Comparison of ENCODE assay signal across 8 mouse cellular contexts in the genomic region with DNA sequence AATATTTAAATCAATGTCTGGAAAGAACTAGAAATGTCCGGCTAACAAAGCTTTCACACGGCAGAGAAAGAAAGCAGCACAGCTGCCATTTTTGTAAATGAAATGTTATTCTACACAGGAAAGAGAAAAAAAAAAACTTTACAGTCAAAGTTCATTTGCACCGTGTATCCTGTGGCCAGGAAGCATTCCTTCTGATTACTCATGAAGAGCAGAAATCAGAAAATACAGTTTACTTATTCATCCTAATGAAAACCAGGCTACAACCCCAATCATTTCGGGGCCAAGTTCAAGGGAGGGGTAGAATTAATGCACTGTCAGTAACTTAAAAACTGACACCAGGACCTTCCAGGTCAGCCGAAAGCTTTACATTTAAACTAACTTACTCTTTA. TPM values are rescaled to one million over a fixed set of nuclear protein-coding genes. Genes with fewer than 3 reads are reported as not detected.
DNase-seq lines count a peak whose midpoint lies in the region; ATAC-seq and TF ChIP-seq lines count a peak whose summit lies in the region.

No protein-coding gene starts in this region.

- peaks cover 6% of the 10 kb centered on the region for H3K4me1 ChIP-seq in bone marrow, adult 2 months (ENCODE audit: control insufficient read depth, insufficient read depth, low read length)
- H3K4me1 ChIP-seq in hindbrain, postnatal 0 days (ENCODE audit: insufficient read depth, low read length), result peaks cover 7% of the 10 kb centered on the region; the same call in 1 of the 2 replicates
- H3K4me1 ChIP-seq in midbrain, embryonic 15.5 days, result peaks cover 25% of the 10 kb centered on the region

- H3K9me3 ChIP-seq in hindbrain, postnatal 0 days (ENCODE audit: low read length), result no peaks in the 10 kb centered on the region
- H3K9me3 ChIP-seq in midbrain, embryonic 15.5 days, result no peaks in the 10 kb centered on the region

- peak; percentile 48 for DNase-seq in kidney, adult 11 months
- DNase-seq in kidney, postnatal 10 days, result no peak
- DNase-seq in hindbrain, postnatal 0 days (ENCODE audit: low spot score), result no peak
- DNase-seq in cerebellum, postnatal 25 days, result no peak
- DNase-seq in urinary bladder, postnatal 36 days (ENCODE audit: low spot score in 2 of 2), result no peak
- no peak for DNase-seq in layer of hippocampus, postnatal 10 days (ENCODE audit: low spot score in 2 of 2)

- no peak overlapping the region; the same call in 1 of the 2 replicates for H3K9ac ChIP-seq in hindbrain, postnatal 0 days (replicated peaks; ENCODE audit: low read length)
- H3K9ac ChIP-seq in midbrain, embryonic 15.5 days, result no peak overlapping the region

- ATAC-seq in hindbrain, postnatal 0 days, result no peak
- no peak for ATAC-seq in midbrain, embryonic 15.5 days (replicated peaks)

- TF ChIP-seq CTCF in bone marrow, adult 2 months (IDR thresholded peaks at IDR 0.05; ENCODE audit: control insufficient read depth, insufficient read depth, low read length), result no peak
- no peak for TF ChIP-seq CTCF in hindbrain, postnatal 0 days (IDR thresholded peaks at IDR 0.05; ENCODE audit: low read depth)

- H3K4me3 ChIP-seq in bone marrow, adult 2 months (replicated peaks; ENCODE audit: control insufficient read depth, low read depth, low read length), result peak overlapping the region; percentile 89
- H3K4me3 ChIP-seq in hindbrain, postnatal 0 days (ENCODE audit: low read length), result peak overlapping the region; percentile 44
- H3K4me3 ChIP-seq in midbrain, embryonic 15.5 days, result peak overlapping the region; percentile 51

- WGBS in bone marrow, adult 2 months, result 3% methylated on average over 5 of the region's 5 CpGs
- 37% methylated on average over 5 of the region's 5 CpGs for WGBS in hindbrain, postnatal 0 days
- 27% methylated on average over 5 of the region's 5 CpGs for WGBS in midbrain, embryonic 15.5 days

- no peak overlapping the region for H3K27ac ChIP-seq in bone marrow, adult 2 months (ENCODE audit: control insufficient read depth, insufficient read depth, low read depth, low read length, poor library complexity)
- peak overlapping the region; percentile 82; the same call in 1 of the 2 replicates for H3K27ac ChIP-seq in hindbrain, postnatal 0 days
- no peak overlapping the region for H3K27ac ChIP-seq in midbrain, embryonic 15.5 days

- H3K36me3 ChIP-seq in hindbrain, postnatal 0 days (ENCODE audit: insufficient read depth, low read length), result no peaks in the 10 kb centered on the region
- no peaks in the 10 kb centered on the region for H3K36me3 ChIP-seq in midbrain, embryonic 15.5 days (replicated peaks)

- H3K27me3 ChIP-seq in hindbrain, postnatal 0 days (ENCODE audit: insufficient read depth, low read length), result no peaks in the 10 kb centered on the region; the same call in 1 of the 2 replicates
- H3K27me3 ChIP-seq in midbrain, embryonic 15.5 days (replicated peaks), result peaks cover 3% of the 10 kb centered on the region; the same call in 1 of the 2 replicates

- H3K4me2 ChIP-seq in hindbrain, postnatal 0 days (ENCODE audit: low read depth, low read length), result peak overlapping the region; percentile 73
- H3K4me2 ChIP-seq in midbrain, embryonic 15.5 days, result peak overlapping the region; percentile 70

- TF ChIP-seq POLR2A in bone marrow, adult 2 months (IDR thresholded peaks at IDR 0.05; ENCODE audit: borderline replicate concordance, control insufficient read depth, low read depth, low read length), result no peak

RNA-seq across cellular contexts. Expression of a gene that starts 1.9 kb away (rescaled TPM):
- 27.9 and 54.5 TPM in 2 replicates for polyA plus RNA-seq in bone marrow, adult 2 months (2011; ENCODE audit: insufficient read depth, insufficient read length, low replicate concordance, missing spikeins)
- 7.4 and 11.6 TPM in 2 replicates for total RNA-seq in hindbrain, postnatal 0 days (2014; rRNA removed)
- 16.3 and 17.0 TPM in 2 replicates for polyA plus RNA-seq in hindbrain, postnatal 0 days (2015; fragmentation: Nextera tagmentation; extraction: Ambion mirVana)
- 11.5 and 12.3 TPM in 2 replicates for polyA plus RNA-seq in midbrain, embryonic 15.5 days (2015; fragmentation: Nextera tagmentation; extraction: Ambion mirVana)
- total RNA-seq in layer of hippocampus, postnatal 10 days (2021), result 10 to 100 TPM in 1 of 2 experiments, 1 to 10 TPM in 1; 9.9 to 10.4 TPM

RNA-seq across cellular contexts. Expression of a gene that starts 43.5 kb away (rescaled TPM):
- 389 and 408 TPM in 2 replicates for polyA plus RNA-seq in bone marrow, adult 2 months (2011; ENCODE audit: insufficient read depth, insufficient read length, low replicate concordance, missing spikeins)
- 64.9 and 67.8 TPM in 2 replicates for total RNA-seq in hindbrain, postnatal 0 days (2014; rRNA removed)
- polyA plus RNA-seq in hindbrain, postnatal 0 days (2015; fragmentation: Nextera tagmentation; extraction: Ambion mirVana), result 131 and 137 TPM in 2 replicates
- 179 and 194 TPM in 2 replicates for polyA plus RNA-seq in midbrain, embryonic 15.5 days (2015; fragmentation: Nextera tagmentation; extraction: Ambion mirVana)
- 100 to 1,000 TPM; 380 to 423 TPM for total RNA-seq in layer of hippocampus, postnatal 10 days (2021)
